Mouse (Mus musculus): ENCODE results near the gene Lyz2. TPM values are rescaled to one million over a fixed set of nuclear protein-coding genes. Genes with fewer than 3 reads are reported as not detected.
A peak's percentile ranks its signal among the peaks of the same experiment; 100 is the strongest.

Lyz2 gene
- polyA plus RNA-seq, 1 experiment from 2014 or later: 146 TPM

DNA sequence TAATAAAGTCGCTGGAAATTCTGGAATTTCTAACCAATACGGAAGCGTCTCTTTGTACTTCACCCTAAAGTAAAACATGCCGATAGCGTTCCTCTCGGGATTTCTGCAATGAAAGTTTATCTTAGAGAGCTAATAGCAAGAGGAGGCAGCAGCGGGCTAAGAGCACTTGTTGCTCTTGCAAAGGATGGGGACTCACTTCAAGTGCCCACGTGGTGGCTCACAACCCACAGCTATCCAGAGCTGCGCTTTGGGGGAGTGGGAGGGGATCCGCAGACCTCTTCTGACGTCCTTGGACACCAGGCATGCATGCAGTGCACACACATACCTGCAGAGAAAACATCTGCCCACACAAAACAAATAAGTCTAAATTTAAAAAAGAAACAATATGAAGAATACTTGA lies 46.3 kb downstream of the Lyz2 start:
- ATAC-seq (ENCODE audit: low read depth): no peak
- Histone ChIP-seq H3K27ac (replicated peaks; ENCODE audit: low read depth, low read length) (no peak overlapping the region), H3K27me3 (replicated peaks; ENCODE audit: control insufficient read depth, insufficient read depth, low read length) (no peaks in the 10 kb centered on the region), H3K36me3 (ENCODE audit: control insufficient read depth, insufficient read depth, low read length) (no peaks in the 10 kb centered on the region), H3K4me3 (ENCODE audit: low read depth, low read length) (no peak overlapping the region), H3K9me3 (ENCODE audit: control insufficient read depth, low read length) (no peaks in the 10 kb centered on the region), H3K9ac (ENCODE audit: low read depth, low read length) (no peak overlapping the region), H3K4me2 (ENCODE audit: low read depth, low read length) (0 out of 2 replicates have a peak overlapping the region, but pooled peaks have one; percentile 12), H3K4me1 (ENCODE audit: control insufficient read depth, insufficient read depth, low read length) (no peaks in the 10 kb centered on the region)
- no peak for DNase-seq (ENCODE audit: low spot score)
- 50% methylated on average over 11 of the region's 11 CpGs for WGBS

DNA sequence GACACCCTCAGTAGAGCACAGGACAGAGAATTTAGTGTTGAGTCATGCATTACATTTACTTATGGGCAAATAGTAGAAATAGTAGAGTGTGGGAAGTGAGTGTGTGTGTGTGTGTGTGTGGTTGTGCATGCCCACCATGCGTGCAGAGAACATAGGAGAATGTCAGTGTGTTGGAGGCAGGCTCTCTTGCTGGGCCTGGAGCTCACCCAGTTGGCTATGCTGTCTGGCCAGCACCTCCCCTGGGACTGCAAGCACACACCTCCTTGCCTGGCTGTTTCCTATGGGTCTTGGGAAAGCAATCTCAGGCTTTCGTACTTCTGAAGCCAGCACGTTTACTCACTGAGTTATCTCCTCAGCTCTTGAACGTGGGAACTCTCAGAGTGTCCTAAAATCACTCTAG lies 47.3 kb downstream of the Lyz2 start:
- Histone ChIP-seq H3K36me3 (ENCODE audit: control insufficient read depth, insufficient read depth, low read length) (no peaks in the 10 kb centered on the region), H3K27ac (replicated peaks; ENCODE audit: low read depth, low read length) (no peak overlapping the region), H3K4me3 (ENCODE audit: low read depth, low read length) (no peak overlapping the region), H3K4me2 (ENCODE audit: low read depth, low read length) (no peak overlapping the region), H3K27me3 (replicated peaks; ENCODE audit: control insufficient read depth, insufficient read depth, low read length) (no peaks in the 10 kb centered on the region), H3K9me3 (ENCODE audit: control insufficient read depth, low read length) (no peaks in the 10 kb centered on the region), H3K9ac (ENCODE audit: low read depth, low read length) (no peak overlapping the region), H3K4me1 (ENCODE audit: control insufficient read depth, insufficient read depth, low read length) (no peaks in the 10 kb centered on the region)
- no peak for DNase-seq (ENCODE audit: low spot score)
- ATAC-seq (ENCODE audit: low read depth): no peak
- WGBS: 68% methylated on average over 4 of the region's 4 CpGs

- Histone ChIP-seq H3K27ac (replicated peaks; ENCODE audit: low read depth, low read length) (no peak overlapping the region), H3K9me3 (ENCODE audit: control insufficient read depth, low read length) (no peaks in the 10 kb centered on the region), H3K9ac (ENCODE audit: low read depth, low read length) (no peak overlapping the region), H3K36me3 (ENCODE audit: control insufficient read depth, insufficient read depth, low read length) (no peaks in the 10 kb centered on the region), H3K4me1 (ENCODE audit: control insufficient read depth, insufficient read depth, low read length) (peaks cover 4% of the 10 kb centered on the region), H3K4me3 (ENCODE audit: low read depth, low read length) (no peak overlapping the region), H3K4me2 (ENCODE audit: low read depth, low read length) (peak overlapping the region; percentile 29), H3K27me3 (replicated peaks; ENCODE audit: control insufficient read depth, insufficient read depth, low read length) (no peaks in the 10 kb centered on the region)
- 72% methylated on average over 16 of the region's 16 CpGs for WGBS
- peak; percentile 44; the same call in 1 of the 2 replicates for ATAC-seq (ENCODE audit: low read depth)
- peak; percentile 38 for DNase-seq (ENCODE audit: low spot score)
These were observed 52.3 kb downstream of the Lyz2 start for GRCm38 (mm10) chr10:117229826-117230225.

Other genes with a start within 250 kb of the Lyz2 start
- gene Lrrc10, start 237.0 kb downstream of the Lyz2 start, polyA plus RNA-seq (2014; fragmentation: Nextera tagmentation; extraction: Ambion mirVana): not detected in 2 replicates
- 266 and 276 TPM in 2 replicates for gene Cct2, start 218.5 kb downstream of the Lyz2 start, polyA plus RNA-seq (2014; fragmentation: Nextera tagmentation; extraction: Ambion mirVana)
- 22.6 and 27.6 TPM in 2 replicates for gene Frs2, start 133.8 kb downstream of the Lyz2 start, polyA plus RNA-seq (2014; fragmentation: Nextera tagmentation; extraction: Ambion mirVana)
- gene Yeats4, start 57.8 kb downstream of the Lyz2 start, polyA plus RNA-seq (2014; fragmentation: Nextera tagmentation; extraction: Ambion mirVana): 57.9 and 64.6 TPM in 2 replicates
- not detected in 2 replicates for gene 9530003J23Rik, start 43.6 kb downstream of the Lyz2 start, polyA plus RNA-seq (2014; fragmentation: Nextera tagmentation; extraction: Ambion mirVana)
- gene Lyz1, start 10.5 kb upstream of the Lyz2 start, polyA plus RNA-seq (2014; fragmentation: Nextera tagmentation; extraction: Ambion mirVana): 0.18 TPM in 1 of 2 replicates, not detected in the other
- 125 and 146 TPM in 2 replicates for gene Cpsf6, start 97.7 kb upstream of the Lyz2 start, polyA plus RNA-seq (2014; fragmentation: Nextera tagmentation; extraction: Ambion mirVana)